Mouse (Mus musculus) MEL (cell line): Measurements from ENCODE around the gene Esr1.
"Not testable (repeated sequence)": the region's sequence is repeated elsewhere in the genome, so short reads cannot be mapped to it uniquely, and the experiment has no call there.

ENCODE experiments used
- CHD2 ChIP-seq: IDR thresholded peaks from 2 replicates; pipeline ENCODE4 v1.6.1; 2011; ENCODE audit warnings: low read length, improper control_type of control experiment
- CTCF ChIP-seq, 3 experiments: IDR thresholded peaks in 2 of 3; conservative IDR thresholded peaks in 1 of 3; 2 replicates each; pipeline ENCODE4 v1.5.1; 2011 to 2012; ENCODE audit warnings: low read length in 3 of 3, low read depth in 2 of 3, mild to moderate bottlenecking in 2 of 3, improper control_type of control experiment in 1 of 3, inconsistent platforms in 1 of 3, mixed read lengths in 1 of 3, moderate library complexity in 1 of 3; ENCODE audit not compliant: control insufficient read depth in 1 of 3, insufficient read depth in 1 of 3, poor library complexity in 1 of 3, severe bottlenecking in 1 of 3
- EP300 ChIP-seq, 2 experiments: IDR thresholded peaks; 2 replicates each; pipeline ENCODE4 v1.6.1; 2011; ENCODE audit warnings: improper control_type of control experiment in 2 of 2, low read length in 2 of 2, low read depth in 1 of 2, mild to moderate bottlenecking in 1 of 2
- JUND ChIP-seq: IDR thresholded peaks from 2 replicates; pipeline ENCODE4 v1.6.1; 2011; ENCODE audit warnings: low read depth, mild to moderate bottlenecking, improper control_type of control experiment, low read length
- POLR2A ChIP-seq, 2 experiments: IDR thresholded peaks; 2 replicates each; pipeline ENCODE4 v1.6.1; 2011 to 2012; ENCODE audit warnings: low read length in 2 of 2, mild to moderate bottlenecking in 2 of 2, control low read depth in 1 of 2, improper control_type of control experiment in 1 of 2, low read depth in 1 of 2, moderate library complexity in 1 of 2; ENCODE audit not compliant: control insufficient read depth in 1 of 2, insufficient read depth in 1 of 2, poor library complexity in 1 of 2
- RAD21 ChIP-seq: IDR thresholded peaks from 2 replicates; pipeline ENCODE4 v1.6.1; 2011; ENCODE audit warnings: mild to moderate bottlenecking, low read depth, low read length, improper control_type of control experiment
- ZNF384 ChIP-seq: IDR thresholded peaks from 2 replicates; pipeline ENCODE4 v1.6.1; 2012; ENCODE audit warnings: low read depth, mild to moderate bottlenecking, inconsistent platforms, low read length, improper control_type of control experiment

GRCm38 (mm10) chr10:4601612-4602011, 9.8 kb upstream of the Esr1 start:
- not testable (repeated sequence) for TF ChIP-seq POLR2A (IDR thresholded peaks at IDR 0.05; ENCODE audit: control insufficient read depth in 1 of 2, insufficient read depth in 1 of 2, low read depth in 1 of 2, low read length in 2 of 2, poor library complexity in 1 of 2); CTCF (IDR thresholded peaks at IDR 0.05 in 2 of 3, conservative IDR thresholded peaks at IDR 0.05 in 1 of 3; ENCODE audit: control insufficient read depth in 1 of 3, insufficient read depth in 1 of 3, low read depth in 2 of 3, low read length in 3 of 3, poor library complexity in 1 of 3, severe bottlenecking in 1 of 3); EP300 (IDR thresholded peaks at IDR 0.05; ENCODE audit: low read depth in 1 of 2, low read length in 2 of 2); JUND; ZNF384; CHD2; RAD21
